Mouse (Mus musculus) frontal cortex, postnatal 25 days (tissue): ENCODE measurements around the gene Sec22a.

Experiments used
- DNase-seq, 2 experiments: peaks; one replicate each; pipeline ENCODE4 v3.0.0; 2022; ENCODE audit warnings: low spot score in 2 of 2

Sec22a gene

GRCm38 (mm10) chr16:35310551-35311110 is 53.1 kb downstream of the Sec22a start:
- no peak for DNase-seq

- DNase-seq: no peak
Observed at GRCm38 (mm10) chr16:35309634-35310033, 54.1 kb downstream of the Sec22a start.

DNA sequence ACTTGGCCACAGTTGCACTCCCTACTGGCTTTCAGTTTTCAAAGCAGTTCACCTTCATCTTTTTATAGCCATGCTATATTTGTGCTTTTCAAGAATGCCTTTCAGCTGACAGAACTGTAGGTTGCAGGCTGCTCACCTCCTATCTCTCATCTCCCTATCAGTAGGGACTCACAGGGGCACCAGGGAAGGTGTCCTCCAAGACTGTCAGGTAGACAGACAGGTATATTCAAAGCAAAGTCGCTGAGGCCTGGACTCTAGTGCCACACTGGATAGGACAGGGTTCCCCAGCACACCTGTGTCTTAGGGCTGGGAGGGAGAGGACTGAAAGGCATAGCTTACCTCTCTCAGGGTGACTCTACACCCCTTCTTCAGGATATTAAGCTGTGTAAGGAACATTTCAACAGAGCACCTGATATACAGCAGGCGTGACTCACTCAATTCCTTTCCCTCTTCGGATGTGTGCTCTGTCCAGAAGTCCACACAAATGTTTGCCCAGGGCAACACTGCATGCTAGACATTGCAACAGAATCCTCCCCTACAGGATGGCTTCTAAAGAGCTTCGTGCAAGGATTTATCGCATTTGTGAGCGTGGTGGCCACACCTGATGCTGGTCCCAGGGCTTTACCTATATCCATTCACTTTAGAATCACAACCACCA is 55.1 kb downstream of the Sec22a start:
- DNase-seq: no peak

GRCm38 (mm10) chr16:35308016-35308415 is 55.7 kb downstream of the Sec22a start:
- no peak for DNase-seq

- DNase-seq: no peak
Observed at GRCm38 (mm10) chr16:35307331-35307730, 56.4 kb downstream of the Sec22a start.

GRCm38 (mm10) chr16:35306631-35307030 is 57.1 kb downstream of the Sec22a start:
- DNase-seq: no peak

GRCm38 (mm10) chr16:35305226-35305625 is 58.5 kb downstream of the Sec22a start:
- DNase-seq: no peak

DNA sequence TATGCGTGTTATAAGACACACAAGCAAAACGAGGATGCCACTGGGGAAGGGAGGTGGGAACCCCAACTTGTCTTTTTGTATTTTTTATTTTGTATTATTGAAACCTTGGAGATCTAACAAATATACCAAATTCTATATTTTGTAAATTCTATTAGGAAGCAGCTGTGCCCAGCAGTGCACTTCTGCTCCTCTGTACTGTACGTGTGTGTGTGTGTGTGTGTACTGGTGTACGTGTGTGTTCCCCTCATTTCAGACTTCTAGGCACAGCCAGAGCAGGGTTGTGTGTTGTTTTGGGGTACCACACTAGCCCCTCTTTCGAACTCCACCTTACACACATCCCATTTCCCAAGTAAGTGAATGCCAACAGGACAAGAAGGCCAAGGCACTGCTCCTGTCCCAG is 59.3 kb downstream of the Sec22a start:
- DNase-seq: no peak

DNA sequence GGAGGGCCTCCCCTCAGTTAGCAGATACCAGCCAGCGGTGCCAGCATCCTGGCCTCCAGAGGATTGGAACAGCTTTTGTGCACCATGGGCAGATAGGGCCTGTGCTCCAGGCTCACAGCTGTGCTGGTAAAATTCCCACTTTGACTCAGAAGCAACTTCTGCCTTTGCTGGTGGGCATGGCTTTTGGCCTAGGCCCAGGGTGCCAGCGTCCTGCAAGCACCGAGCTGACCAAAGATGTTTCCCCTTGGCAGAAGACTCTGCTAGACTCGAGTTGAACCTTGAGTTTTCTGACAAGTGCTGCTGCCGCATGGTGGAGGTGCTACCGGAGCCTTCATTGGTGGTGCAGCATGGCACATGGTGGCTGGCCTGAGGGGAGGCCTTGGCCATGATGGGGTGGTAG is 60.0 kb downstream of the Sec22a start:
- DNase-seq: no peak

- no peak for DNase-seq
Observed at GRCm38 (mm10) chr16:35302441-35303280, 61.1 kb downstream of the Sec22a start.

GRCm38 (mm10) chr16:35300156-35300555 is 63.6 kb downstream of the Sec22a start:
- DNase-seq: no peak

DNA sequence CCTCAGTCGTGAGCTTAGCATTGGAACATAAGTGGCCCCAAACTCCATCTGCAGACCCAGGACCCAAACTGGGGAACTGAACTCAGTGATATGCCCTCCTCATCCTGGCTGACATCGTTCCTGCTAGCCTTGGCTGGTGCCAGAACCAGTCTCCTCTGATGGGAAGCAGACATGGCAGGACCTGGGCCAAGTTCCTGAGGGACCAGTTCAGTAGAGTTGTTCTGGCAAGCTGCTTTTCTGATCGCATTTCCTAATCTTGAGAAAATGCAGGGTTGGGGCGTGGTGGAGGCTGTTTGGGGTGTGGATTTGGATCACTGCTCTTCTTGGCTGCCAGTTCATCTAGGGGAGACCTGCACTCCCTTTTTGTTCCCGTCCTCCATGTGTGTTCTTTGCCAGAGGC is 65.9 kb downstream of the Sec22a start:
- no peak for DNase-seq

DNA sequence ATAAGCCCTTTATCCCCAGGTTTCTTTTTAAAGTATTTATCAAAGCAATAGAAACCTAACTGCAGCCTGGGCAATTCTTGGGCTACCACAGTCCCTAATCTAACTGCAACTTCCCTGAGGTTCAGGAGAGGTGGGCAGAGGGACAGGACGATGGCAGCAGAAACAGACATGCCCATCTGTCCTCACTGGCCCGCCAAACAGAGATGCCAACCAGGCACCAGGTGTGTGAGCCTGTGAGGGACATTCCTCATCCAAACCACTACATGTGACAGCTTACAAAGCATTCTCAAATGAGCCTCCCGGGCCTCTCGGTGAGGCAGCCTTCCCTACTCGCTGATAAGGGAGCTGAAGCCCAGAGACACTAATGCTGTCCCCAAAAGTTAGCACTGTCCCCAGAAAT is 76.5 kb downstream of the Sec22a start:
- no peak for DNase-seq

GRCm38 (mm10) chr16:35285821-35286220 is 77.9 kb downstream of the Sec22a start:
- no peak for DNase-seq

DNA sequence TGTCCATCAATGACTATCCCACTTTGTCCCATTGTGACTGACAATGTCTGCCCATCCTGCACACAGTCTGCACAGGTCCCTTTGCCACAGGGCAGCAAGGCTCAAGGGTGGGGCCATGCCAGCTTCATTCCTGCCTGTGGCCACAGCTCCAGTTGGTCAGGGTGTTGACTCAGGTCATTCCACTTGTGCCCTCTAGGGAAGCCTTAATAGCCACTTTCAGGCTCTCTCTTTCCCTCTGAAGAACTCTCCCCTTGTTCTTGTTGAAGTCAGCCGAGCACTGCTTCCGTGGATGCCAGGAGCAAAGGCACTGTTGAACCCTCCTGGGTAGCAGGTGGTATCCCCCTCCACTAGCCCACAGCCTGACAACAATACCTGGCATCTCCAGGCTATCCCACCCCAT is 81.3 kb downstream of the Sec22a start:
- DNase-seq: no peak

DNA sequence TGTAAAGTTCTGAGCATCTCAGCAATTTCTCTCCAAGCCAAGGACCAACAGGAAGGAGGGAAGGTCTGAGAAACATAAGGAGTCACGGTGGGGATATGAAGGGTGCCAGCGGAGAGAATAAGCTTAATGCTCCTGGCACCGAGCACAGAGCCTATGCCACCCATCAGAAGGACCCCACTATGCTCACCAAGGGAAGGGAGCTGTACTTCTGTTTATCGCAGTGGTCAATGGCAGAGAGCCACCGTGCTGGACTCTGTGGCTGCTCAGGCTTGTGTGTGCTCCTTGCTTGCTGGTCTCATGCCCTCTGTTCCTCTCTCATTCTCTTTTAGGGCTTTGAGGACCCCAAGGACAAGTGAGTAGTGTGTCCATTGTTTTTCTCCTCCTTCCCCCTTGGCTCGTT is 85.6 kb downstream of the Sec22a start:
- DNase-seq: no peak

GRCm38 (mm10) chr16:35272417-35272816 is 91.3 kb downstream of the Sec22a start:
- DNase-seq: no peak

GRCm38 (mm10) chr16:35271572-35271971 is 92.1 kb downstream of the Sec22a start:
- no peak for DNase-seq

DNA sequence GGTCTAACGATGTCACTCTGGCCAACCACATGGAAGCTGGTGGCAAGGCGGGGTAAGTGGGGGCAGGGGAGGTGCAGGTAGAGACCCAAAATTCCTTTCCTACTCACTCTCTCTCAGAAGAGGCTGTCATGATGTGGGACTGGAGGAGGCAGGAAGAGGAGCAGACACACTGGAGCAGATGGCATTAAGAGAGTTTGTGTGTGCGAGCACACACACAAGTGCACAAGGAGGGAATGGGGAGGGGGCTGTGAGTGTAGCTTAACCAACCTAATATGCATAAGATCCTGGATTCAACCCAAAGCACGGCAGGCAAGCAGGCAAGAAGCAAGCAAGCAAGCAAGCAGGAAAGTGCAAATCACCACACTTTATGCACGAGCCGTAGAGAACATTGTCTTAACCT is 92.8 kb downstream of the Sec22a start:
- no peak for DNase-seq

- DNase-seq: peak; percentile 70 to 86
Observed at GRCm38 (mm10) chr16:35270353-35270934, 93.3 kb downstream of the Sec22a start.
